Mouse (Mus musculus) olfactory bulb, adult 2 months (tissue): ENCODE data around the gene Cngb1. TPM values are rescaled to one million over a fixed set of nuclear protein-coding genes. Genes with fewer than 3 reads are reported as not detected.

ENCODE experiments used
- H3K27ac ChIP-seq: fragments of 200-500 bp; 2 replicates; pipeline ENCODE4 v1.5.1; 2012; ENCODE audit warnings: low read depth, low read length; ENCODE audit not compliant: insufficient read depth
- H3K4me1 ChIP-seq: fragments of 200-500 bp; 2 replicates; pipeline ENCODE4 v1.6.1; 2012; ENCODE audit warnings: low read length; ENCODE audit not compliant: control insufficient read depth, insufficient read depth
- H3K4me3 ChIP-seq: fragments of 200-500 bp; 2 replicates; pipeline ENCODE4 v1.5.1; 2012; ENCODE audit warnings: mild to moderate bottlenecking, low read depth, low read length, moderate library complexity; ENCODE audit not compliant: insufficient read depth
- CTCF ChIP-seq: fragments of 200-500 bp; IDR thresholded peaks from 2 replicates; pipeline ENCODE4 v1.5.1; 2012; ENCODE audit warnings: low read depth, mild to moderate bottlenecking, low read length, moderate library complexity; ENCODE audit not compliant: insufficient read depth
- POLR2A ChIP-seq: fragments of 200-500 bp; IDR thresholded peaks from 2 replicates; pipeline ENCODE4 v1.6.1; 2012; ENCODE audit warnings: mild to moderate bottlenecking, low read depth, low read length, moderate library complexity; ENCODE audit not compliant: insufficient read depth
- WGBS: fragments of 180-500 bp; shearing (Covaris S2); methylation state at CpG from one replicate; pipeline ENCODE4 v1.1.7; 2018; 5-methylcytosine and 5-hydroxymethylcytosine counted together
- polyA plus RNA-seq: library from polyadenylated mRNA; stranded (reverse); fragments of >200 nt; gene quantifications from 2 replicates; pipeline ENCODE4 v1.2.4, GENCODE M21; 2012; ENCODE audit warnings: low replicate concordance; ENCODE audit not compliant: missing spikeins, insufficient read depth, insufficient read length

Gene Cngb1
- polyA plus RNA-seq, 1 experiment = not detected

DNA sequence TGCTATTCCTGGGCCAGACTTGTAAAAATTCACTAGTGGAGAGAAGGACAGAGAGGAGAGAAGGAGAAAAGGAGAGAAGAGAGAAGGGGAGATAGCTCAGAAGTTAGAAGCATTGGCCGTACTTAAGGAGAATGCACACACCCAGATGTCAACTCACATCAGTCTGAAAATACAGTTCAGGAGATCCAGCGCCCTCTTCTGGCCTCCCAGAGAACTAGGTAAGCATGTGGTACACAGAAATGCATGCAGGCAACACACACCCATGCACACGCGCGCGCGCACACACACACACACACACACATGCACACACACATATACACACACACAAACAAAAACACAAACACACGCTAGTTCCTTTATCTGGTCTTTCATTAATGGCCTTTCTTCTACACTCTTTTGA, 86.8 kb downstream of the Cngb1 start:
- WGBS = 89% methylated on average over 8 of the region's 8 CpGs
- peaks cover 5% of the 10 kb centered on the region for H3K4me1 ChIP-seq
- no peak overlapping the region for H3K4me3 ChIP-seq
- no peak overlapping the region for H3K27ac ChIP-seq
- TF ChIP-seq POLR2A (no peak), CTCF (no peak)

DNA sequence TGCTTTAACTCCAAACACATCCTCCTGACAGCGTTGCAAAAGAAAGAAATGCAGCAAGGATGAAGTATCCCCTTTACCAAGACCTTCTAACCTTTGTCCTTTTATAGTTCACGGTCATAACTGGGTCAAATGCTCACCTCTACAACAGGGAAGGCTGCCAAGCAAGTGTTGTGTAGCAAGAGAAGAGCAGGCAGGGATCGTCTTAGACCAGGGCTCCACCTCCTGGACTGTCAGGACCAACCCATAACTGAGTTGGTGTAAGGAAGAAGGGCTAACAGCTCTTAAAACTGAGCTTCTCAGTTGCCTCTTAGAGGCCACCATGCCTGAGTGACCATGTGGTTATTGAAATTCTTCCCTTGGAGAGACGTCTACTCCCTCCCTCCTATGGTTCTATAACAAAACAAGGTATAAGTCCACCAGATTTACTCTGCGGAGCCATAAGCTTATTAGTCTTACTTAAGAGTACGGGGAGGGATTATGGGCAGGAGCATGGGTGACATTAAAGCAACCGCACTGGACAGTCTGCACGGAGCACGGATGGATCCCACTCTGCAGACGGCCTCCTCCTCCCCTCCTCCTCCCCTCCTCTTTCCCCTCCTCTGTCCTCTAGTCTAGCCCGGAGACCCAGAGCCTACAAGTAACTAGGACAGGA, 90.5 kb downstream of the Cngb1 start:
- 79% methylated on average over 11 of the region's 11 CpGs for WGBS
- H3K4me3 ChIP-seq = no peak overlapping the region
- TF ChIP-seq POLR2A = no peak
- TF ChIP-seq CTCF = no peak
- no peak overlapping the region for H3K27ac ChIP-seq
- H3K4me1 ChIP-seq = peaks cover 5% of the 10 kb centered on the region

DNA sequence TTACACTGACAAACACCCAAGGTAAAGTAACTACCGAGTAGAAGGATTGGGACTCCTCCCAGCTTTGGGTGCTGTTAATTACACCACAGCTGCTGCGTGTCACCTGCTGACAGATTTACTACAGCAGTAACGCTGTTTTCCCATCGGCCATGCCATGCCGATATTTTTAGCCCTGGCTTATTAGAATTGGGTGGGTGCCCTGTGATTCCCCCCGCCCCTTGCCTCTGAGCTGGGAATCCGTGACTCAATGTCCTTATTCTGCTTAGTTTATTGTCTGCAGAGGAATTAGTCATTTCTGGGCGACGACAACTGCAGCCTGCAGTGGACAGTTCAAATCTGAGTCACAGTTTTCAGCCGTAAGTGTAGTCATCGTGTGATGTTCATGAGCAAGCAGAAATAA, 96.5 kb downstream of the Cngb1 start:
- TF ChIP-seq CTCF = no peak
- no peak for TF ChIP-seq POLR2A
- WGBS = 13% methylated on average over 11 of the region's 11 CpGs
- Histone ChIP-seq H3K4me1 (peaks cover 4% of the 10 kb centered on the region; the same call in 1 of the 2 replicates), H3K27ac (peak overlapping the region; percentile 40), H3K4me3 (no peak overlapping the region)

DNA sequence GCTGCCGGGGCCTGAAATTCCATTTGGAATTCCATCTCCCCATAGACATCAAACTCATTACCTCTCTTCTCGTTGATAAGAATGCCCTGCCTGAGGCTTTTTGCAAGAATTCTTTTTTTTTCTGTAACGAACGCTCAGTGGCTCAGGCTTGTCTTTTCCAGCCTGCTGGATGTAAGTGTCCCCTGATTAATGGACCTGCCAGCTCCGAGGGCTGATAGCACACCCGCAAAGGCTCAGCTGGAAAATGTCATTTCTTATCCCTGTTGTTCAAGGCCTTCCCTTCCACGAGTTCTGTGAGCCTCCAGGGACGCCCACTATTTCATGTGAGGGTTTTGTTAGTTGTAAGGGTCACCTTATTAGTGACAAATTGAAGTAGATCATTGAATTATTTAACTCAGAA, 100.4 kb downstream of the Cngb1 start:
- Histone ChIP-seq H3K4me3 (no peak overlapping the region), H3K27ac (no peak overlapping the region), H3K4me1 (peaks cover 8% of the 10 kb centered on the region)
- TF ChIP-seq POLR2A = no peak
- no peak for TF ChIP-seq CTCF
- WGBS = 68% methylated on average over 8 of the region's 8 CpGs

DNA sequence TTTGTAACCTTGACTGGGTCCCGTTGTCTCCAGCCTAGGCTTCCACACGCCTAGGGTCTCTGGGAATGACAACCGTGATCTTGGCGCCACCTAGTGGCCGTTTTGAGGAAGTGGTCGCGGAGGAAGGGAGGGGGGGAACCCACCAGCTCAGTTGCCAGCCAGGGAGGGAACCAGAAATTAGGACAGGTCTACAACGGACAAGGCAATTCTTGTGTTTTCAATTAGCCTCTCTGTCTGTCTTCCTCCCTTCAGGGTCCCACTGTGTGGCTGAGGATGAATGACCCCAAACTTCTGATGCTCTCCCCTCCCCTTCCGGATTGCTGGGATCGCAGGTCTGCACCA, 102.4 kb downstream of the Cngb1 start:
- Histone ChIP-seq H3K27ac (no peak overlapping the region), H3K4me1 (peaks cover 10% of the 10 kb centered on the region), H3K4me3 (no peak overlapping the region)
- WGBS = 13% methylated on average over 10 of the region's 10 CpGs
- TF ChIP-seq POLR2A (no peak), CTCF (peak; percentile 91)

DNA sequence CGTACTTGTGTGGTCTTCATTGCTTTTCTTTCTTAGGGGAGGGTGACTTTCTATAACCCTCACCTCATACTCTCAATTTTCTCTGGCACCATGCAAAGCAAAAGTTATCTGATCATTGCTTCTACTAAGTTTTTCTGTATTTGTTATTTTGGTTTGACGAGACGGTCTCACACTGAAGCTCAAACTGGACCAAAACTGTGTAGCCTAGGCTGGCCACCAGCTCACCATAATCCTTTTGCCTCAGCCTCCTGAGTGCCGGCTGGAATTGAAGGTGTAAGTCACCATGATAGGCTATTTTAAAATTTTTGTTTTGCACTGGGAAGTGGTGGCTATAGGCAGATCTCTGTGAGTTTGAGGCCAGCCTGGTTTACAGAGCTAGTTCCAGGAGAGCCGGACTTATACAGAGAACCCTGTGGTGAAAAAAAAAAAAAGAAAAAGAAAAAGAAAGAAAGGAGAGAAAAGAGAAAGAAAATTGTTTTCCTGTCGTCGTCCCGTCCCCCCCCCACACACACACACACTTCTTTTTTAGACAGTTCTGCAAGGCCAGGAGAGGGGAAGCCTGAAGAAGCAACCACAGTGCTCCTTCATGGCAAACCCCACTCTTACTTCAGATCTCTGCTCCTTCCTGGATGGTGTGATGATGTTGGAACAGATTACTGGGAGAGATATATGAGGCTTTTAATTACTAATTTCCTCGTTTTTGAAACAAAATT, 102.9 kb downstream of the Cngb1 start:
- no peak overlapping the region for H3K4me3 ChIP-seq
- no peak overlapping the region for H3K27ac ChIP-seq
- 53% methylated on average over 9 of the region's 9 CpGs for WGBS
- TF ChIP-seq CTCF (no peak), POLR2A (no peak)
- peaks cover 10% of the 10 kb centered on the region for H3K4me1 ChIP-seq

DNA sequence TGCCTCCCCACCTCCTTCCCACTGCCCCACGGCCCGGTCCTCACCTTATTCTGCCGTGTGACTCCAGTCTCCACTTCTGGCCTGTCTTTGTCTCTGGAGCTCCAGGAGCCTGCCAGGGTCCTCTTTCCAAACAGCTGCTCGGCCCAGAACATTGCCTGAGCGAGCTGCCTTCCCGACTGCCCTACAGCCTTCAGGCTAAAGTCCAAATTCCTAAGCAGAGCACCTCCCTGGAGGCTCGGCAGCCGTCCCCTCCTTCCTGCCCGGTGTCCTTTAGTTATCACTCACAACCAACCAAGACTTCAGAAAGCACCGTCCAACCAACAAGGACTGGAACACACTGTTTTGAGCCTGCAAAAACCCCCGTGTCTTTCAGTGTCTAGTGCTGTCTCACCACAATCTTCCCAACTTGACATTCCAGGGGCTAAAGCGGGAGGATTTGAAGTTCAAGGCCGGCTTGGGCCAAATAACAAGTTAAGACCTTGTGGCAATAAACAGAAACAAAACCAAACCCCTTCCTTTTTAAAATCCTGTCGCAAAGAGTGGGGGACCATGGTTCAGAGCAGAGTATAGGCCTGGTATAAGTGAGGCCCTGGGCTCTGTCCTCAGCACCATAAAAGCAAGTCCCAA, 103.6 kb downstream of the Cngb1 start, which contains the start of gene Kifc3:
Gene Kifc3, minus strand, starts transcription at position 164 of the 627 bp plus-strand sequence.
- 88% methylated on average over 14 of the region's 14 CpGs for WGBS
- Histone ChIP-seq H3K27ac (no peak within 1 kb of the TSS), H3K4me1 (peaks cover 10% of the 10 kb centered on the region), H3K4me3 (no peak within 1 kb of the TSS)
- TF ChIP-seq POLR2A (no peak), CTCF (no peak)

DNA sequence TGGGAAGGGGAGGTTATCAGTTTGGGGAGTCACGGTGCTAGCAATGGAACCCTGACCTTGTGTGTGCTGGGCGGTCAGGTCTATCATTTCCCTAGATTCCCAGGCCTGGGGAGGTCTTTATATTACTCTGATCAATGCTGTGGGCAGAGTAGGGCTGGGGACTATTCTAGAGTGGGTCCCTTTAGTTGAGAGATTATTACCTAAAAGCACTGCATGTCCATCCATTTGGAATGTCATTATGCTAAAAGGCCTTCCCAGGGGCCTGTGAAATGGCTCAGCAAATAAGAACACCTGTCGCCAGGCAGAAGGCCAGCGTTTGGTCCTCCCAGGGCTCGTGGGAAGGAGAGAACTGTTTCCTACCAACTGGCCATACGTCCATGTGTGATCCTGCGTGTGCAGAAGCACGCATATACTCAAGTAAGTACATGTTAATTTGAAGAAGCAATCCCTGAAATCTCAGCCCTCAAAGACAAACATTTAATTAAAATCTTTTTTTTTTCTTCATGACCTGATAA, 104.3 kb downstream of the Cngb1 start:
- TF ChIP-seq POLR2A (no peak), CTCF (no peak)
- peaks cover 10% of the 10 kb centered on the region for H3K4me1 ChIP-seq
- WGBS = 93% methylated on average over 8 of the region's 8 CpGs
- H3K4me3 ChIP-seq = no peak overlapping the region
- H3K27ac ChIP-seq = no peak overlapping the region

DNA sequence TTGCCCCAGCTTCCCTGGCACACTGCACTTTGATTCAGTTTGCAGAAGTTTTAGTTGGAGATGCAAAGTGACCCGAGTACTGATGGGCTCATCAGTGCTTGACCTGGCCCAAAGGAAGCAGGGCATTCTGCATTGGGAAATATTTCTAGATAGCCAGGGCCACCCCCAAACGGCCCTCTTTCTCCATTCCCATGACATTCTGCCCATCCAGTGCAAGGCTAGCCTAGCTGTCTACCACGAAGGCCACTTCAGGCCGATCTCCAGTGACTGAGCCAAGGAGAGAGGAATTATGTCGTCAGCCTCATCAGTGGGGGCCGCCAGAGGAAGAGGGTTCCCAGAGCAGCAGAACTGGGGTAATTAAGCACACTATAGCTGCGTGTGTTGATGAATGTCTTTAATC, 104.9 kb downstream of the Cngb1 start:
- Histone ChIP-seq H3K4me1 (peaks cover 10% of the 10 kb centered on the region), H3K4me3 (no peak overlapping the region), H3K27ac (no peak overlapping the region)
- TF ChIP-seq CTCF (no peak), POLR2A (no peak)
- WGBS = 60% methylated on average over 7 of the region's 7 CpGs
